Mouse (Mus musculus): Measurements from ENCODE around the gene Lhx6. TPM values are rescaled to one million over a fixed set of nuclear protein-coding genes. Genes with fewer than 3 reads are reported as not detected.
"Not testable (repeated sequence)": the region's sequence is repeated elsewhere in the genome, so short reads cannot be mapped to it uniquely, and the experiment has no call there.

Gene Lhx6
- 1.1 and 1.3 TPM in 2 replicates for total RNA-seq (2012; rRNA removed)
- 1 to 10 TPM in 1 of 2 experiments, not detected in 1; 3.0 TPM for polyA plus RNA-seq (2012; ENCODE audit: insufficient read depth in 1 of 2, insufficient read length in 2 of 2, low read depth in 1 of 2, low replicate concordance in 2 of 2, missing spikeins in 1 of 2)

DNA sequence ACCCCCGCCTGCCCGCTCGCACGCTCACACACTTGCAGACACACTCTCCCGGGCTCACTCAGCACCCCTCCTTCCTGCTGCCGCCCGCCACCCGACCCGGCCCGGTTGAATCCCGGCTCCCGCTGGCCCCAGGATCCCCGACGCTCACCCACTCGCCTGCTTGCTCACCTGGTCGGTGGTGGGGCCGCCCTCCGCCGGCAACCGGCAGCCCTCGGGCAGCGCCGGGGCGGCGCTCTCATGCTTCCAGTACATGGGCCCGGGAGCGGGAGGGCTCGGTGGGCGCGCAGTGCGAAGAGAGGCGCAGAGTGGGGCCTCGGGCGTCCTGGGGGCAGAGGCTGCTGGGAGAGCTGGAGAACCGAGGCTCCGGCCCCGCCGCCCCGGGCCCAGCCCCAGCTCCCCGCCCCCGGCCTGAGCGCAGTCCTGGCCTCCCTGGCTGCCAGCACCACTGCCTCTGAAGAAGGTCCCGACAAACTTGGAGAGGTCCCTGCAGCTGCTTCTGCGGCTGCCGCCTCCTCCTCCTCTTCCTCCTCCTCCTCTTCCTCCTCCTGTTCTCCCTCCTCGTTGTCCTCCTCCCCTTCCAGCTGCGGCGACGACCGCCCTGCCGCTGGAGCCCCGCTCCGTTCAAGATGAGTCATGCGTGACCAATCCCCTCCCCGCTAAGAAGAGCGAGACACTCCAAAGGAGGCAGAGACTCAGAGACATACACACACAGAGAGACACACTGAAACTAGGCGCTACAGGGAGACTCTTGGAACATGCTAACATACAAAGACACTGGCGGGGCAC is at the start of gene Lhx6:
Gene Lhx6 (minus strand): TSS at position 453 of the 786 bp plus-strand sequence.
- Histone ChIP-seq H3K4me3 (ENCODE audit: control insufficient read depth in 1 of 2, insufficient read depth in 1 of 2, low read depth in 2 of 2, low read length in 2 of 2) (no peak within 1 kb of the TSS), H3K27me3 (ENCODE audit: control insufficient read depth in 1 of 2, insufficient read depth in 2 of 2, low read length in 2 of 2) (no peaks in the 10 kb centered on the region; a peak in 2 of 4 replicates), H3K4me1 (ENCODE audit: control insufficient read depth in 1 of 2, insufficient read depth in 2 of 2, low read length in 2 of 2) (no peaks in the 10 kb centered on the region), H3K9ac (ENCODE audit: control insufficient read depth, low read depth, low read length, poor library complexity, severe bottlenecking) (no peak within 1 kb of the TSS), H3K27ac (ENCODE audit: control insufficient read depth, low read depth, low read length) (no peak within 1 kb of the TSS), H3K9me3 (replicated peaks; ENCODE audit: insufficient read depth, low read length) (no peaks in the 10 kb centered on the region), H3K79me2 (ENCODE audit: control insufficient read depth, insufficient read depth, low read length, poor library complexity) (no peaks in the 10 kb centered on the region), H3K36me3 (ENCODE audit: control insufficient read depth in 1 of 2, insufficient read depth in 2 of 2, low read length in 2 of 2) (no peaks in the 10 kb centered on the region)
- TF ChIP-seq JUND (IDR thresholded peaks at IDR 0.05; ENCODE audit: low read depth, low read length) = no peak
- TF ChIP-seq EP300 (IDR thresholded peaks at IDR 0.05; ENCODE audit: low read depth in 1 of 2, low read length in 2 of 2) = no peak
- no peak for DNase-seq (ENCODE audit: low read depth, low spot score)

GRCm38 (mm10) chr2:36152401-36152800 is 47.2 kb upstream of the Lhx6 start:
- H3K4me3 ChIP-seq (ENCODE audit: control insufficient read depth in 1 of 2, insufficient read depth in 1 of 2, low read depth in 2 of 2, low read length in 2 of 2) = not testable (repeated sequence)

DNA sequence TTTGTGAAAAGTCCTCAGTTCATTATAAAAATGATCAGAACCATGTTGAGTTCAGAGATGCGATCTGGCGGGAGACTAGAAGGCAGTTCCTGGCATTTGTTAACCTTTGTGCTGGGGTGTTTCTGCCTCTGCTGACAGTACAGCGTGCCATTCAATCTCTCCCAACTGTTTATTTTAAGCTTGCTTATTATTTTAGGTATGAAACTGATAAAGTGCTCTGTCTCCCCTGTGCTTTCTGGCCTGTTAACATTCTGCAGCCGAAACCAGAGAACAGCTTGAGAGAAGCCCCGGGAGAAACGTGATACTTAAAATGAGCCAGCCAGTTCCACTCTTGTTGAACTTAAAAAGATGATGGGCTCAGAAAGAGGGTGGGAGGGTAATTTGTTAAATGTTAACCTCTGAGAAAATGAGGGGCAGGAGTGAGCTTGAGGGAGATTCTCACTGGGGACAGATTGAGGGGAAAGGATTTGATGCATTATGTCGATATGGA is 43.7 kb upstream of the Lhx6 start:
- H3K4me3 ChIP-seq (ENCODE audit: control insufficient read depth in 1 of 2, insufficient read depth in 1 of 2, low read depth in 2 of 2, low read length in 2 of 2) = no peak overlapping the region
- H3K79me2 ChIP-seq (ENCODE audit: control insufficient read depth, insufficient read depth, low read length, poor library complexity) = no peaks in the 10 kb centered on the region
- peaks cover 0 to 3% of the 10 kb centered on the region in 2 experiments; a peak in 2 of 4 replicates for H3K36me3 ChIP-seq (ENCODE audit: control insufficient read depth in 1 of 2, insufficient read depth in 2 of 2, low read length in 2 of 2)
- no peak overlapping the region for H3K9ac ChIP-seq (ENCODE audit: control insufficient read depth, low read depth, low read length, poor library complexity, severe bottlenecking)
- H3K4me1 ChIP-seq (ENCODE audit: control insufficient read depth in 1 of 2, insufficient read depth in 2 of 2, low read length in 2 of 2) = no peaks in the 10 kb centered on the region
- DNase-seq (ENCODE audit: low read depth, low spot score) = no peak
- H3K27ac ChIP-seq (ENCODE audit: control insufficient read depth, low read depth, low read length) = no peak overlapping the region
- no peaks in the 10 kb centered on the region for H3K27me3 ChIP-seq (ENCODE audit: control insufficient read depth in 1 of 2, insufficient read depth in 2 of 2, low read length in 2 of 2)
- TF ChIP-seq MAZ (IDR thresholded peaks at IDR 0.05; ENCODE audit: low read depth, low read length) (no peak), MYC (IDR thresholded peaks at IDR 0.05; ENCODE audit: low read depth, low read length) (no peak), SMC3 (IDR thresholded peaks at IDR 0.05; ENCODE audit: low read depth, low read length) (no peak), ZKSCAN1 (IDR thresholded peaks at IDR 0.05; ENCODE audit: low read depth, low read length) (no peak), GATA1 (IDR thresholded peaks at IDR 0.05; ENCODE audit: low read depth, low read length) (no peak), TCF12 (IDR thresholded peaks at IDR 0.05; ENCODE audit: low read depth, low read length) (no peak)
- no peaks in the 10 kb centered on the region for H3K9me3 ChIP-seq (replicated peaks; ENCODE audit: insufficient read depth, low read length)

More at GRCm38 (mm10) chr2:36152401-36152800, 47.2 kb upstream of the Lhx6 start:
- H3K27ac ChIP-seq (ENCODE audit: control insufficient read depth, low read depth, low read length); H3K27me3 ChIP-seq (ENCODE audit: control insufficient read depth in 1 of 2, insufficient read depth in 2 of 2, low read length in 2 of 2); DNase-seq (ENCODE audit: low read depth, low spot score); H3K9ac ChIP-seq (ENCODE audit: control insufficient read depth, low read depth, low read length, poor library complexity, severe bottlenecking); H3K9me3 ChIP-seq (replicated peaks; ENCODE audit: insufficient read depth, low read length); H3K79me2 ChIP-seq (ENCODE audit: control insufficient read depth, insufficient read depth, low read length, poor library complexity); H3K4me1 ChIP-seq (ENCODE audit: control insufficient read depth in 1 of 2, insufficient read depth in 2 of 2, low read length in 2 of 2); H3K36me3 ChIP-seq (ENCODE audit: control insufficient read depth in 1 of 2, insufficient read depth in 2 of 2, low read length in 2 of 2): not testable (repeated sequence)
